Mouse (Mus musculus): ENCODE results near the gene Rasgef1b.
"Not testable (repeated sequence)": the region's sequence is repeated elsewhere in the genome, so short reads cannot be mapped to it uniquely, and the experiment has no call there.

The Rasgef1b gene

DNA sequence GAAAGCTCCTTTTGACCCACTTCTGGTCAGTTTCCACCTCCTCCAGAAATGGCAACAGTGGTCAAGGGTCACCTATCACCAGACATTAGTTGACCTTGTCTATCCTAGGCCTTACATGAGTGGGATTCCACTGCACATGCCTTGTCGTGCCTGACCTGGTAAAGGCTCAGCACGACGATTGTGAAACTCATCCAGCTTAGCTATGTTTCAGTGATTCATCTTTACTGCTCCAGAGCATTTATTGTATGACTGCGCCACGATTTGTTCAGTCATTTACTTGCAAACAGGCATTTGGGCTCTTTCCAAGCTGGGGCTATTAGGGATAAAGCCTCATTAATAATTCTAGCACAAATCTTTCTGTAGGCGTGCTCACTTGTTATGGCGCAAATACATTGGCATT is 498.4 kb downstream of the Rasgef1b start:
- DNase-seq (ENCODE audit: extremely low read depth, low read depth) = no peak

DNA sequence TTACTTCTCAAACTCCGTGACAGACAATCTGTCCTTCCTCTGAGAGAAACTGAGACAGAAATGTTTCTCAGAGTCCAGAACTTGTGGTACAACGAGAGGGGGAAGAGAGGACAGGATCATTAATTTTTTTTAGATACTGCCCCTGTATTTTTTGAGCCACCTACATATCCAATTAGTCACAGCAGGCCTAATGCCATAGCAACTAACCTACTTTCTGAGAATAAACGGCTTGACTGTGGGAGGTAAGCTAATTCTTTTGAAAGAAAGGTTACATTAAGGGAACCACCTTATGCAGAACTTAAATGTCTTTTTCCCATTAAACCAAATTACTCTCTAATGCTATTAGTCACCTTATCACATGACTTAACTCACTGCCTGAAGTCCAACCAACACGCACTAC is 501.5 kb downstream of the Rasgef1b start:
- no peak for DNase-seq (ENCODE audit: extremely low read depth, low read depth)

DNA sequence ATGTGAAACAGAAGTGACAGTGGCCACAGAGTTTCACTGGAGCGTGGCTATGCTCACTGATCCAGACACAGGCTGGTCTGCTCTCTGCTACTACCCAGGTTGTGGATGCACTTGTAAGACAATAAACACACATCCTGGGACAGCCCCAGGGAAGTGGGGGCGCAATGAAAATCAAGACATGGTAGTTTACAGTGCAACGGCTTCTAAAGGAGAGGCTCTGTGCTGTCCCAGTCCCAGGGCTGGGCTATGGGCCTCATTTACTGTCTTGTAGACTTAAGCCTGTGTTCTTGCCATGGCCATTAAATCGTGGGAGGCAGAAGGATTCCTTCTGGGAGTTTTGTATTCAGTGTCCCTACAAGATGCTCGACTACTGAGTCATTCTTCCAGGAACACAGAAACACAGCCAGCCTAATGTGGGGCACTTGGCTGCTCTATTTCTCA is 504.3 kb downstream of the Rasgef1b start:
- DNase-seq (ENCODE audit: extremely low read depth, low read depth) = no peak

DNA sequence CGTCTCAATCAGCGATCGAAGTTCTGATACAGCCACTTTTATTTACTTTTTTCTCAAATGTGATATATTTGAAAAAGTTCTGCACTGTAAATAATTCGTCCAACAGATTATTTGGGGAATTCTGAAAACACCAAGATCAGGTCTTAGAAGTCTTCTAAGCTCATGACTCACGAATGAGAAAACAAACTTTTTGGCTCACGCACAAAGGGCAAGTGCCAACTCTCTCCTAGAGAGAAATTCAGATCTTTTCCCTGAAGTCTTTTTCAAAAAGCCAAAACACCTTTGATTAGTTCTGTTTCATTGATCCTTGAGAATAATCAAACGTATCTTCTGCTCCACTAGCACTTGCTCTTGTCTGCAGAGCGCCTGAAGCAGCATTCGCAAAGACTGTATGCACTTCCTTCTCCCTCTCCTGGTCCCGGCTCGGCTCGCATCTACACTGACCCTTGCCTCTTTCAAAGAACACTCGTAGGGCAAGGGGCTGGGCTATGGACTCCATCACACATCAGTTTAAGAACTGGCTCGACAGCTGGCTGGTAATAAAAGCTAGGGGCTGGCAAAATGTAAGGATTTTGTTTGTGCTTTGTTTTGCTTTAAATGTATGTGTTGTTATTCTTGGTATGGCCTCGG is 504.9 kb downstream of the Rasgef1b start:
- no peak for DNase-seq (ENCODE audit: extremely low read depth, low read depth)

DNA sequence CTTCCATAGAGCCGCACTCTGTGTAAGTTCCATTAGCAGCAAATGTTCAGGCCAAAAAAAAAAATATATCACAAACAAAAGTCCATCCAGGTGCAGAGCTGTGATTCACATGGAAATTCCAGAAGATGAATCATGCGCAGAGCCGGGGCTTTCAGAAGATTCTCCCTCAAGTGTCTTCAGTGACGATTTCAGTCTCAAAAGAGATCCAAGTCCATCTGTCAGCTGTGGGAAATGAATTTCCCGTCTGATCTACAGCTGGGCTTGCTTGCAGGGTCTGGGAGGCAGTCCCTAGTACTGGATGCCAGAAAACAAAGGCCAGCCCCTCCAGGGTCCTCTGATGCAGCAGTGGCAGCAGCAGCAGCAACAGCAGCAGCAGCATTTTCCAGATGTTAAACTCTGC is 510.5 kb downstream of the Rasgef1b start:
- no peak for DNase-seq (ENCODE audit: extremely low read depth, low read depth)

DNA sequence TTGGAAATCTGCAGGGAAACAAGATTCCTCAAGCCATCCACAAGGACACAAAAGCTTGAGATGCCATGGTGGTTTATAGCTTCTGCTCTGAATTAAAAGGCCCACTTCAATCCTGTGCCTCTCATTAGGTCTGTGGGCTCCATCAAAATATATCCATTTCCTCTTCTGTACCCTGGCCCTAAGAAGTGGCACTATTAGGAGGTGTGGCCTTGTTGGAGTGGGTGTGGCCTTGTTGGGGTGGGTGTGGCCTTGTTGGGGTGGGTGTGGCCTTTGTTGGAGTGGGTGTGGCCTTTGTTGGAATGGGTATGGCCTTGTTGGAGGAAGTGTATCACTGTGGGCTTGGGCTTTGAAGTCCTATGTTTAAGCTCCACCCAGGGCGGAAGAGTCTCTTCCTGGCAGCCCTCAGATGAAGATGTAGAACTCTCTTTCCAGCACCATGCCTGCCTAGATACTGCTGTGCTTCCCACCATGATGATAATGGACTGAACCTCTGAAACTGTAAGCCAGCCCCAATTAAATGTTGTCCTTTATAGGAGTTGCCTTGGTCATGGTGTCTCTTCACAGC is 512.2 kb downstream of the Rasgef1b start:
- DNase-seq (ENCODE audit: extremely low read depth, low read depth) = not testable (repeated sequence)

DNA sequence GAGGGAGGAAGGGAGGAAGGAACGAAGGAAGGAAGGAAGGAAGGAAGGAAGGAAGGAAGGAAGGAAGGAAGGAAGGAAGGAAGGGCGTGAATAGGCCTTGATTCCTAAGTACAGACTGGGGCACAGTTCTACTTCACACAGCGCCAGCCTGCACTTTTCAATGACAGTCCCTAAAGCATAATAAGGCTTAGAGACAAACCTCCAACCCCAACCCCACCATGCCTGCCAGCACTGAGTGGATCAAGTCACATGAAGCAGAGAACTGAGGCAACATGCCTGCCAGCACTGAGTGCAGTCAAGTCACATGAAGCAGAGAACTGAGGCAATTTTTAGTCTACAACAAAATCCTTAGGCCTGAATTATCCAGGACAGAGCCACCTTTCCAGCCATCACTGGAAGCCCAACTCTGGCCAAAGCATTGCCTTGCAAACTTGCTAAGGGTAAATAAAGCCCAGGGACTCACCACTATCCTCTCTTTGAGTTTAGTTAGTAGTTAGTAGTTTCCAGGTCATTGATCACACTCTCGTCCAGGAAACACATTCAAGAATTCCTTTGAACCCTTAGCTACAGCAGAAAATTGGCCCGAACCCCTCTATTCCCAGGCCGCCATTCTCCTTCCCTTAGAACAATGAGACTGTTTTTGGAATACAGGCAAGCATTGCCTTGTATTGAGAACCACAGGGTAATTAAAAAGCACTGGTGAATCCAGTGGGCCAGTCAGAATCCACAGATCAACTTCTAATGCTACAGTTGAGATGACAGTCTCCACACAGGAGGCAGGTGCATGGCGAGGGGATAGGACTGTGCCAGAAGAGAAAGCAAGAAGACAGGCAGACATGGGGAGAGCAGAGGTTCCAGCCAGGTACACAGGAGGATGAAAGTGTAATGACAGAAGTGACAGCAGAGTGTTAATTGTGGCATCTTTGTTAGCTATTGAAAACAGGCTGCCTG is 513.4 kb downstream of the Rasgef1b start:
- DNase-seq (ENCODE audit: extremely low read depth, low read depth) = no peak

DNA sequence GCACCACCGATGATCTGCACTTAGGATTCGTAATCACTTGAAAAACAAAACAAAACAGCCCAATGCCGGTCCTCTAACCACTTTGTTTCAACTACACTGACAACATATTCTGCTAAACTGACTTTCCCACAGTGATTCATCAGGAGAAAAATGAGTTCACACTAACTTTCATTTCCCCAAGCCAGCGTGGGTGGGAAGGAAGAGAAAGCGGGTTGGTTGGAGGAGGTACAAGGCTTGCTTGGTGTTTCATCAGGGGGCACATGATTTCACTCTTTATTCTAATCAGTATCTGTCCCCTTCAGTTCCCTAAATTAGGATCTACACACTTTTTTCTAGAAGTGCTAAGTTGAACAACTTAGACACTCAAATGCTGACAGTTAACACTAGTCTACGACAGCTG is 514.5 kb downstream of the Rasgef1b start:
- no peak for DNase-seq (ENCODE audit: extremely low read depth, low read depth)

DNA sequence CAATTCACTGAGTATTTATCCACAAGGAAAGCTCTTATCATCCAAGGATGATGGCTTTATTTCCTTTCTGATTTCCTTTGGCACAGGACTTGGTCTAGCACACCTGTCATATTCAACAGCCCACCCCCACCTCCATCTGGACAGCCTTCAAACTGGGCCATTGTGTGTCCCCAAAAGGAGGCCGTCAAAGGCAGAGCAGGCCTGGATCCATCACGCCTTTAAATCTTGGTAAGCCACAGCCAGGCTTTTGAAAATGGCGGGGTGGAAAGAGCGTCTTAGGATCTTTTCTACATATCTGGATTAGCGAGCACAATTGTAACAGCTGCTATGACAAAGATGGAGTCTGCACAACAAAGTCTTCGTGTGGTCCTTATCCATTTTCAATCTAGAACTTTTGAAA is 515.7 kb downstream of the Rasgef1b start:
- DNase-seq (ENCODE audit: extremely low read depth, low read depth) = no peak

DNA sequence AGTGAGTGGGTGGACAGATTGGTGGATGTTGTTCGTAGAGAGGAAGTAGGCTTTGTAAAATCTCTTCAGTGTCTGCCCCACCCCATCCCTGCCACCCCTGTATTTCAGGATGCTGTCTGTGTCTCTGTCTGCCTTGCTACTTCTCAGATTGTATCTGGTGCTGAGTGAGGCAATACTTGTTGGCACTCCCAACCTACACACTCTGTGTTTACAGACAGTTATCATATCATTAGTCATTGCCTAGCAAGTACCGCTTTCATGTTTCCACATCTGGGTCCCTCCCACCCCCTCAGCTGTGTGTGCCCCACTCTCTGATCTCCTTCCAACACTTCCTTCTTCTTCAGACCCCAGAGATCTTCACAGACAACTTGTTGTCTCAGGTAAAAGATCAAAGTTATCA is 525.4 kb downstream of the Rasgef1b start:
- no peak for DNase-seq (ENCODE audit: extremely low read depth, low read depth)

DNA sequence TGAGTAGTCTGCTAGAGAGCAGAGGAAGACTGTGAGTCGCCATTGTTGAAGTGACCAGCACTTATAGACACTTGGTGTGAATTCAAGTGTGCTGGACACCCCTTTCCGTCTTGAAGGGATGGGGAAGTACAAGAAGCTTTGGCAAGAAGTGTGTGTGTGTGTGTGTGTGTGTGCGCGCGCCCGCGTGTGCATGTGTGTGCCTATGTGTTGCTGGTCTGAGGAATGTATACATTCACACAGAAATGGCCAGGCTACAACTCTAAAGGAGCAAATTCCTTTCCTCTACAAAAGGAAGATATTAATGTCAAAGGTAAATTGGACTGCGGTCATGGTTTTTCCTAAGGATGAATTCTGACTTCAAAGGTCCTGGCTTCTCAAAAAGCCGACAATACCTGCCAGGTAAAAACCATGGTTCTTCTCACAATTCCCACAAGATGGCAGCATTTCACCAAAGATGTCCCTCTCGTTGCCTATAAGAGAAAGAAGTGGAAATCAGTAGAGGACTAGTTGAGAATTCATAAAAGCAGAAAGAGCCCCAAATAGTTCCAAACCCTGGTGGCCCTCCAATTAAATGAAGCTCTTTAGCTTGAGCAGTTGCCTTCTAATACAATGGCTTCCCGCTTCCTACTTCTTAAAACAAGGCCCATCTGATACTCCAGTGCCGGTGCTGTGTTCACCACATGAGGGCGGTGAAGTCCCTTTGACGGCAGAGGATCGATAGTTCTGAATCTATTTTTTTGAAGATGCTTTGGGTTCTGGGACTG is 526.6 kb downstream of the Rasgef1b start:
- DNase-seq (ENCODE audit: extremely low read depth, low read depth) = no peak

DNA sequence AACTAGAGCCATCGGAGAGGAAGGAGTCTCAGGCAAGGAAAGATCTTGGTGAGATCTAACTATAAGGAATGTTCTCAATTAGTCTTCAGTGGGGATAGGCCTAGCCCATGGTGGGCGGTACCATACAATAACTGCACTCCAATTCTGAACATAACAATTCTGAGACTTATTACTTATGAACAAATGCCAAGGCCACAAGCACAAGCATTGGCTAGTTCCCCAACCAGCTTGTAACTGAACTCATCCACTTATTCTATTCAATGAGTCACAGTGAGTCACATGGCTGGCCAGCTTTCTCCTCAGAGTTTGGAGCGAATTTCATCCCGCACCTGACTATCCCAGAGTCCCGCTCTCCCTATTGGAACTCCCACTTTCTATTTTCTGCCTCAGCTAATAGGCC is 533.4 kb downstream of the Rasgef1b start:
- no peak for DNase-seq (ENCODE audit: extremely low read depth, low read depth)

DNA sequence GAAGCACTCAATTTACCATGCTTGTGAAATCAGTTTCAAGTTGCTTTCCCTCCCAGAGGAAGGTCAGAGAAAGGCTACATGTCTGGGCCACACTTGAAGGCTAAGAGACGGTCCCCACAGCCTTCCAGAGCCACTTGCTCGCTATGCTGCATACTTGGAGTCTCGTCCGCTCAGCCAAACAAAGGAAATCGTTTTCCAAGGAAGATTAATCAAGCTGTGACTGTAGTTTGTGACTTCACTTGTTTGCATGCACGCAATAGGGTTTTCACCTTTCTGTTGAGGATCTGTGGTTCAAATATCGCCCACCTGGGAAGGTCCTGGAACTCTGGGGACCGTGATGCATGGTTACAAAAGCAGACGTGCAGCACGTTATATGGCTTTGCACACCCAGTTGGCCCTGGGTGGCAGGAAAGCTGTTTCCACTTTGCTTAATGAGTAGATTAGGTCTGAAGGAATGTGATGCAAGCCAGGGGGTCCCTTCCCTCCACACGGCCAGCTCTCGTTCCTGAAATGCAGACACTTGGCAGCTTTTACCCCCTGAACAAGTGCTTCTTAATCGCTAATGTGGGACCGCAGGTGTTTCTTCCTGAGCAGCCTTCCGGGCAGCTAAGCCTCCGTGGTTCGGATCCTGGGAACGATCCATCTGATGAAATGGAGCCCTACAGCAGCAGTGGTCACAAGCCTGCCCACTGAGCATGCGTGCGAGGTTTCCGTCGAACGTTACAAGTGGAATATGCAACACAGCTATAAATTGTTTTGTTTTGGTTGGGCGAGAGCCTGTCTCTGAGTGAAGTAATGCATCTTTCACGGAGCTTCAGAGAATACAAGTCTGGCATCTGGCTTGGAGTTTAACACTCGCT is 537.7 kb downstream of the Rasgef1b start:
- DNase-seq (ENCODE audit: extremely low read depth, low read depth) = no peak

DNA sequence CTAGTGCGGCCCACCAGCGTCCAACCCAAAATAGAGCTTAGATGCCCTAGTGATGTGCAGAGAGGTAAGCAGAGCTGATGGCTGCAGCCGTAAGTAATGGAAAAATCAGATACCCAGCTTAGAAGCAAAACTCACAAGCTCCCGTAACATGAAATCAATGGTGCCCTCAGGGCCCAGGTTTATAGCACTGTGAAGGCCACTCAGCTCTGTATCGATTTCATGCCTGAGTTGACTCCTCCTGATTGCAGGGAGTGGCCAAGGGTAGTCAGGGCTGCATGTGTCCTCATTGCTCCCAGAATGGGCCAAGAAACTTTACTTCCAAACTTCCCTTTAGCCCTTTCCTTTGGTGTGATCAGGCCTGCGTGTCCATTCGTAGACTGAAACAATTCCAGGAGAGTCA is 545.2 kb downstream of the Rasgef1b start:
- DNase-seq (ENCODE audit: extremely low read depth, low read depth) = no peak

DNA sequence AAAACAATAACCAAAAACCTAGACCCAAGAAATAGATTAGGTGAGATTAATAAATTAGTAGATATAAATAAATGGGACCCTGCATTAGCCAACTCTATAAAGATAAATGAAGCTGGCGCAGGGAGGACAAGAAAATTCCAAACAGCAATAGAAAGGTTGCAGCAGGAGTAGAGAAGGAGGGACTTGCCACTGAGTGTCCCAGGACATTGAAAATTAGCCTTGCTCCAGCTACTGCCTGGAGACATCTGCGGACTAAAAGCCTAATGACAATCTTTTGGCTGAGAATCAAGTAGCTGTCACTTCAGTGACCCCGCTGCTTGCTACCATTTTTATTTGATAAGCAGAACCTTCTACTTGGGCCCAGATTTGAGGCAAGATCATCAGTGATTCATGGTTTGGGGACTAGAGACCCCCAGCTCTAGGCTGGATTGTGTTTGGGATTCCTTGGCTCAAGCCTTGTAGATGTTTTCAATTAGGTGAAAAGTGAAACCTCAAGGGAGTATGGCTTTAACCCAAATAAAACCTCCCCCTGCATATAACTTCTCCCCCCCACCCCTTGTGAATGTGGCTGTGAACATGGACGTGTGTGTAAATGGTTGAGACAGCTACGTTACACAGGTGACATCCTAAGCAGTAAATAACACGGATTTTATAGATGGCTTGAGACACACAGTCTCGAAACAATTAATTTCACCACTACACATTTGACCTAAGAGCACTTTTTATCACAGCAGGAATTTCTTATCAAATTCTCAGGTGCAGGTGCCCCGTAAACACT is 554.1 kb downstream of the Rasgef1b start:
- DNase-seq (ENCODE audit: extremely low read depth, low read depth) = no peak

DNA sequence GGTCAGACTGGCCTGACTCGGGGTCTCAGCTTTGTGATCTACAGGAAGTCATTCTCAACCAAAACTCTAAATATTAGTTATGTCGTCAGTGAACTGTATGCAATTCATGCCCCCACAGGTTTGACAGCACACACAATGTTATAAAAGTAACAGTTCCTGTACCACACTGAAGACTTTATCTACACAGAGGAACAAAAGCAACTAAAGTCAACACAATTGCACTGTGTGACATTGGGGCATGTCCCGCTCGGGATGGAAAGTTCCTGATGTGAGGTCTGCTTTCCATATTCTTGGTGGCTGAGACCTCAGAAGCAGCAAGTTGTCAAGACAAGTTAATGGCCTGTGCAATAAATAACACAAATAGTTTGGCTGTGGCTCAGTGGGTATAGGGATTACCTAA is 559.0 kb downstream of the Rasgef1b start:
- no peak for DNase-seq (ENCODE audit: extremely low read depth, low read depth)

DNA sequence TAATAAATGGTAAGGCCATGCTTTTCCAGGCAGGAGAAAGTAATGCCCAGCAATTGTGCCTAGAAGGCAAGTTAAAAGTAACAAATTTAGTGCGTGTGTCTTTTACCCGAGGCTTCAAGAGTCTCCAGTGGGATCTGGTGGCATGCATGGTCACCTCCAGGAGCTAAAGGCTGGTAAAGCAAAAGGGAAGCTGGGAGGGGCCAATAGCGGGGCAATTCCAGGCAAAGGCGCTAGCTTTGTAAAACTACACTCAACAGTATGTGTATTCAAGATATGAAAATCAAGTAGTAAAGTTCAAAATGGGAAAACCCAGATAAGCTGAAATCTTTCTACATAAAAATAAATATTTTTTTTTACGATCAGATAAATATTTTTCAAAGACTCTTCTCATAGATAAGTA is 561.1 kb downstream of the Rasgef1b start:
- DNase-seq (ENCODE audit: extremely low read depth, low read depth) = no peak

Data from MEL-GATA-1-ER (cell line).